Mouse (Mus musculus) Muller cell, postnatal 12 days (primary cell): ENCODE data around the gene Itgam.
"Not testable (repeated sequence)": the region's sequence is repeated elsewhere in the genome, so short reads cannot be mapped to it uniquely, and the experiment has no call there.

Source experiments
- DNase-seq: peaks from one replicate; pipeline ENCODE4 v3.0.0-alpha.2; 2015; ENCODE audit errors: inconsistent ontology term

The Itgam gene

GRCm38 (mm10) chr7:128128741-128129720, 66.6 kb downstream of the Itgam start, which contains the start of gene Itgax:
Gene Itgax (plus strand): TSS chr7:128129547.
- no peak for DNase-seq

- no peak for DNase-seq
Observed at GRCm38 (mm10) chr7:128132148-128132547, 69.7 kb downstream of the Itgam start.

GRCm38 (mm10) chr7:128133596-128133995, 71.2 kb downstream of the Itgam start:
- DNase-seq = no peak

- DNase-seq = no peak
Observed at GRCm38 (mm10) chr7:128136927-128137326, 74.5 kb downstream of the Itgam start.

GRCm38 (mm10) chr7:128139611-128140010, 77.2 kb downstream of the Itgam start:
- DNase-seq = no peak

GRCm38 (mm10) chr7:128150970-128151369, 88.5 kb downstream of the Itgam start:
- DNase-seq = no peak

GRCm38 (mm10) chr7:128154076-128154475, 91.6 kb downstream of the Itgam start, which contains the start of gene Itgad:
Gene Itgad (plus strand): TSS chr7:128154376.
- no peak for DNase-seq

GRCm38 (mm10) chr7:128154924-128155323, 92.5 kb downstream of the Itgam start:
- DNase-seq = no peak

GRCm38 (mm10) chr7:128158688-128159354, 96.4 kb downstream of the Itgam start:
- not testable (repeated sequence) for DNase-seq

- no peak for DNase-seq
Observed at GRCm38 (mm10) chr7:128164001-128164400, 101.6 kb downstream of the Itgam start.

GRCm38 (mm10) chr7:128166391-128166790, 104.0 kb downstream of the Itgam start:
- no peak for DNase-seq
